Mouse (Mus musculus) NIH3T3 (cell line): ENCODE measurements around the gene Rnf216.

Experiments
- DNase-seq: peaks from one replicate; pipeline ENCODE4 v3.0.0-alpha.2; 2012; ENCODE audit warnings: low read depth

Rnf216 gene

DNA sequence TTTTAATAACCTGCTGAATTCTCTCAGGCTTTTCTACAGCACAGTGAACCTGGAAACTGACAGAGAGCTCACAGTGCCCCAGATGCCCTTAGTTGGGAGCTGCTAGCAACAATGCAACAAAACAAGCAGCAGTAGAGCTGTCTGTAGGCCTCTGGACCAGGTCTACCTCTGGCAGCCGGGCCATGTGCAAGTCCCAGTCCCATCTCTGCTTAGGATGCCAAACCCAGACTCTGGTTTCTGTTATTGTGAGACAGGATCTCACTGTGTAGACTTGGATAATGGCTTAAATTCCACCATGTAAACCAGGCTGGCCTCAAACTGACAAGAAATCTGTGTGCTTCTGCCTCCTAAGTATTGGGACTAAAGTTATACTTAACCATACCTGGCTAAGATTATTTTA, 11.2 kb downstream of the Rnf216 start:
- DNase-seq: no peak

DNA sequence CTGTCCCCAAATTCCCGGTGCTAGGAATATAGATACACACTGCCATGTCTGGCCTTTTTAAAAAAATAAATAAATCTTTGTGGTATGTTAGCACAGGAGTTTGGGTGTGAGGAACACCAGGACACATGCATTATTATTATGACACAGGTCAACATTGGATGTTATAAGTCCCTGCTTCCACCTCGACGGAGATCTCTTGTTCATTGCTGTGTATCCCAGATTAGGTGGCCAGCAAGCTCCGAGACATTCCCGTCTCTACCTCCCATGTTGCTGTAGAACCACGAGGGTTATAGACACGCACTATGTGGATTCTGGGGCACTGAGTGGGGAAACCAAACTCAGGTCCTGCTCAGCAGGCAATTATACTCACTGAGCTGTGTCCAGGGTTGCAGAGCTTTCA, 17.5 kb downstream of the Rnf216 start:
- no peak for DNase-seq

DNA sequence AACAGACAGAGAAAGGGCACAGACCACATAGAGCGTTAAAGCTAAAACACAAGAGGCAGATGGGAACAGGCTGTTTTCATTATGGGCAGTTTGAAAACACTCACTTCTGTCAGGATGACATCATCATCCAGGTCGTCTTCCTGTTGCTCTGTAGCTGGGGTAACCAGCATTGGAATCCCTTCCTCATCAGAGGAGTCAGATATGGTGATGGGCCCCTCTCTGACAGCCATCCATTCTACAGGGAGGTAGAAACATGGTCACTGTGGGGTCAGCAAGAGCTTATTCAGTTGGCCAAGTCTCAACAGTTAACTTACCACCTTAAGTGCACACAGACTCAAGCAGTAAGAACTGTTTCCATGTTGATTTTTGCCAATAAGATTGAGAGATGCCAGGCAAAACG, 19.9 kb downstream of the Rnf216 start:
- peak; percentile 43 for DNase-seq

DNA sequence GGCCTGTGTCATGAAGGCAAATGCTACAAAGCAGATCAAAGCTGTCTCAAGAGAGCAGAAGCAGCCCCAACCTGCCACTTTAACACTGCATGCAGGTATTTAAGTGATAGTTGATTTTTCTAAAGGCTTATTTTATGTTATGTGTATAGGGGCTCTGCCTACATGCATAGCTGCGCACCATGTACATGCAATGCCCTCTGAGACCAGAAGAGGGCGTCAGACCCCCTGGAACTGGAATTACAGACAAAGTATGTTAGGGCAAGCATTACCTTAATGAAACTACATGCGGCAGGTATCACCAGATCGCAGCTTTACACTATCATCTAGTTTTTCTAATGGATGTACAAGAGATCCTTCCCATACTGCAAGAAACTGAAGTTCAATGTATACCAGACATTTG, 27.9 kb downstream of the Rnf216 start:
- peak; percentile 61 for DNase-seq

DNA sequence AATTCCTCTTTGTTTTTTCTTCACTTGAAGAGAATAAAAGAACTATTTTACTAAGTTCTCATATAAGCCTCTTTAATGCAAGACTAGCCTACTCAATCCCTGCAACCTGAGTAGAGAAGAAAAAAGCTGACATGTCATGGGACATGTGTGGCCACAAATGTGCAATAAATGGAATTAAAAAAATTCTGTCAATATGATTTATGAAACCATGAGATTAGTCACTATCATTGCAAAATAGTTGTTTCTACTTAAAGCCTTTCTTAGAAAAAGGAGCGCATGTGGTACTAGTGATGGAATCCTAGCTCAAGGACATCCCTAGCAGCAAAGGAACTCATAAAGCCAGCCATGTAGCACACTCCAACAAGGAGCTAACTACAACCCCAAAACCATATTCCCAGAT, 33.0 kb downstream of the Rnf216 start:
- peak; percentile 54 for DNase-seq

DNA sequence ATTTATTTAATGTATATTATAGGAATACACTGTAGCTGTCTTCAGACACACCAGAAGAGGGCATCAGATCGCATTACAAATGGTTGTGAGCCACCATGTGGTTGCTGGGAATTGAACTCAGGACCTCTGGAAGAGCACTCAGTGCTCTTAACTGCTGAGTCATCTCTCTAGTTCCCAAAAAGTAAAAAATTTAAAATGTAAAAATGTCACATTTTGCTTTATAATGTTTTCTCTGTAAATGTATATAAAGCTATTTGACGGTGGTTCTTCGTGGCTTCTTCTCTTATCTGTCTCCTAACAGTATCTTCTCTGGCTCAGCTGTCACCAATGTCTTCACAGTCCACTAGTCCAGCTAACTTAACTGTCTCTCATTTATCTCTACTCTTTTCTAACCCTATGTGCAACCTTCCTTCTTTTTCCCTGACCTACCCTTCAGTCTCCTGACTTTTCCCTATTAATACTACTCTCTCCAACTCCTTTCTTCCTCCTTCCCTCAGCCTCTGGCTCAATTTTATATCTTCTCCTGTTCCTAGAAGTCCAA, 36.1 kb downstream of the Rnf216 start:
- DNase-seq: no peak

DNA sequence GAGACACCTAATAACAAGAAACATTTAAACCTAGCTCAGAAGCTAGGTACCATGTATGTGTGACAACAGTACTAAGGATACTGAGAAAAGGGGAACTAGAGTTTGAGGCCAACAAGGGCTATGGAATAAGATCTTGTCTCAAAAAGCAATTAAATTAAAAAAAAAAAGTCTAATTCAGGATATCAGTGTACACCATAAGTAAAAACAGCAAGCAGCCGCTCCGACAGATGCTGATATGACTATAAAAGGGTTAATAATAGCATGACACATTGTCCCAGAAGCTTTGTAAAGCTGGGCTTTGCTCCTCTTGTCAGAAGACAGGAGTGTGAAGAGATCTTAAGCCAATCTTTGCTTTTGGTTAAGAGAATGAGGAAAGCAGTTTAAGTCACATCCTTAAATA, 36.8 kb downstream of the Rnf216 start:
- DNase-seq: no peak

DNA sequence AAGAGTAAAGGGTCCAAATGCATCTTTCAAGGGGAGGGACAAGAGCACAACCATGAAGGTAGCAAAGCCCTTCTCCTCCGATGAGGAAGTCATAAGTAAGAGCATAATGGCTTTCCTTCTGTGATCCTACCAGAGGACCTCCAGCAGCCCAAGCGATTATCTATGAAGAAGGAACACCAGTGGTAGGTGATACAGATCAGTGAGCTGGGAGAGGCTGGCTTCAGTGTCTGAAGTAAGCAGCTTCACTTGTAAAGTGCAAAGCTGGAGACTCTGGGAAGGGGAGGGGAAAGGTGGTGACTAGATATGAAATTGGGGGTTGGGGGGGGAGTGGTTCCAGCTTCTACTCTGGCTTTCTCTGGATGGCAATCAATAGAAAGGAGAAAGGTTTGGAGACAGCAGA, 43.7 kb downstream of the Rnf216 start:
- no peak for DNase-seq

DNA sequence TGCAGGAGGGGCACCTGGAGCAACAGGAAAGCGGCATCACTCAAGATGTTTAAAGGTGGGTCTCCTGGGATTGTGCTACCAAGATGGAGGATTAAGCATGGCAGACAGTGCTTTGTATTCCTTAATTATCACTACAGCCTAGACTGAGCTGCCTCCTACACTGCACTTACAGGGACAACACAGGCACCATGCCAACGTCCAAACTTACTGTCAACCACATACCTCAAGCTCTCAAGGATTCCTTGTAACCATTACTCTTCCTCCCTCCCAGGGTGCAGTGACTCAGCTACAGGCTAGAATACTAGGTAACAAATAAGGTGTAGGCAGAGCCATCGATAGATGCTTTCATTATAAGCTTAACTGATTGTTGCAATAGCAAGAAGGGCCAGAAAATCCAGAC, 44.4 kb downstream of the Rnf216 start:
- no peak for DNase-seq

DNA sequence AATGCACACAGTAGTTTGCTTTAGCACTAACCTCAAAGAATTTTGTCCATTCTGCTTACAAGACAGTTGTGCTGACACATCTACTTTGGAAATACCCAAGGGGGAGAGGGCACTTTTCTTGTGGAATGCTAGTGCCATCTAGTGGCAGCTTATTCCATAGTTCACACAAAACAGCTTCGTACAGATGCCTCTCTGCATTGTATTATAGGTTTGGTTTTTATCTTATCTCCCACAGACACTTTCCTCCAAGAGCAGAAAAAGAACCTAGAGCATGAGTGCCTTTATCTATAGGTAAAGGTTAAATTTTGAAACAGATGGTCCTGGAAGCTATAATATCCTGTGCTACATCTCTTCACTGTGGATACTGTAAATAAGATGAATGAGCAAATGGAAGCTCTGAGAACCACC, 46.2 kb downstream of the Rnf216 start:
- DNase-seq: peak; percentile 93

DNA sequence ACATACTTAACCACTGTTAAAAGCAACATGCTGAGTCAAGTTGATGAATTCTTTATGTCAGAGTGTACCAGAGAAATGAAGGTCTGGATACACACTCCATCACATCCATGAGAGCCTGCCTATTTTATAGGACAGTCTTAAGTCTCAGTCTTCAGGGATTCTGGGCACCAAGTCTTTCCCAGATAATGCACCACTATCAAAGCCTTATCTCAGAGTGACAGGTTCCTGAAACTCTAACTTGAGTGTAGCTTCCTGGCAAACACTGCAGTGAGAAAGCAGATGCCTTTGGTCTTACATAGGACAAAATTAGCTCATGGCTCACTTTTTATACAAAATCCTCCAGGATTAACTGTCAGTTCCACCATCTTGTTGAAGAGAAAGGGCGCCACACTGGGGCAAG, 46.7 kb downstream of the Rnf216 start:
- no peak for DNase-seq

DNA sequence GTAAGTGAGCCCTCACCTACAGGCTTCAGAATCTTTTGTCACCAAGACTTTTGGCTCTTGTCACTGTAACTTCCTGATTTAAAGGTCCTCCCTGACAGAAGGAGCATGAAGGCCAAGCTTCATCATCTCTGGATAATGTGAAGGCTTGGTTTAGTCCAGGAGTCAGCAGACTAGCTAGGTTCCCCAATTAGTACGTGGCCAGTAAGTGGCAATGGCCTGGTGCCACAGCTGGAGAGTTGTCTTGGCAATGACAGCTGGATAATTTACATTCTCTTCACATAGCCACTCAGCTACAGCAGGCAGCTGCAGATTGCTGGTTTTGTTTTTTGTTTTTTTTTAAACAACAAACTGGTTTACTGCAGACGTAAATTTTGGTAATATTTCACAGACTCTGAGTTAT, 47.6 kb downstream of the Rnf216 start:
- DNase-seq: no peak

DNA sequence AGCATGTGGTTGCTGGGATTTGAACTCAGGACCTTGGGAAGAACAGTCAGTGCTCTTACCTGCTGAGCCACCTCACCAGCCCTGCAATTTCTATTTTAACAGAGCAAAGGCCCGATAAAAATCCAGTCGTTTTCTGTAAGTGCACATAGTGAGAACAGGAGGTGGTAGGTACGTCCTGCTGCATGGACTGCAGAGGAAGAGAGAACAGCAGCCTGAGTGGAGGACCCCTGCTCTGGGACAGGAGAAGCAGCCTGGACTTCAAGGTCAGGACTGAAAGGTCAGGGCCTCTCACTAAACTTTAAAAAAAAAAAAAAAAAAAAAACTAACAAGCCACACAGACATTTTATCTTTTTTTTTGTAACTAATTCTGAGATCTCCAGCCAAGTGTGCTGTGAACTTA, 50.5 kb downstream of the Rnf216 start:
- no peak for DNase-seq

DNA sequence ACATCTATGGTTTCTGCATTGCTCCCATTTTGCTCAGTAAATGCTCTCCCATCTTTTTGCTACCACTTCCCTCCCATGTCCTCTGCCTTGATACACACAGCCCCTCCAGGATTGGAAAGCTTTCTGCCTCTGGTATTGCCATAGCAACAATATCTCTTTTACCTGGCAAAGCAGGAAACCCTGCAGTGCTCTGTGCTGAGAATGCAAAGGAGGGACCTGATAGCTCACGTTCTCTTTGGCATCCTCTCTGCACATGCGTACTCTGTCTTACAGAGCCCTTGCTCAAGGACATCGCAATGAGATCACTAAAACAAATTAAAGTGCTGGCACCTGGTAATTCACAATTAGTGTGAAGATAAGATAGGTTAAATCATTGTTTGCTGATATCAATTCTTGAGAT, 51.3 kb downstream of the Rnf216 start:
- no peak for DNase-seq

DNA sequence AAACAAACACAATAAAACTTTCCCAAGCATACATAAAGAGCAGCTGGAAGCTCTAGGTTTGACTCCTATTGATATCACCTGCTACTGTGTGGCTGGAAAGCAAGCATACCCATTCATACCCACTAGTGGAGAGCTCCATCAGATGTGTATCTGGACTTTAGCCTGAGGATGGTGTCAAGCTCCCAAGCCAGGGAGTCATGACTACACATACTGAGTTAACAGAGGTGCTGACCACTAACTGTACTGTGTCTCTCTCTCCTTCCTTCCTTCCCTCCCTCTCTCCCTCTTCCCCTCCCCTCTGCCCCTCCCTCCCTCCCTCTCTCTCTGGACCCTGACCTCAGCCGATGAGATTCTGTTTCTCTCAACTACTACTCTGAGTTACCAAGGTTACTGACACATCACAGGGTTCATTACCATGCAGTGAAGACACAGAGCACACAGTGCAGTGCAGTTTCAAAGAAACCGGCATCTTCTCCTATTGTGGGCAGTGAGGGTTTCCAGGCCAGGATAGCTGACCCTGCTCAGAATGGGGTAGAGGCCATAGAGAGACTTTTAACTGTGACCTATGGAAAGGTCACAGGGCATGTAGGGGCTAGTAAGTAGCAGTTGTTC, 51.9 kb downstream of the Rnf216 start:
- no peak for DNase-seq

DNA sequence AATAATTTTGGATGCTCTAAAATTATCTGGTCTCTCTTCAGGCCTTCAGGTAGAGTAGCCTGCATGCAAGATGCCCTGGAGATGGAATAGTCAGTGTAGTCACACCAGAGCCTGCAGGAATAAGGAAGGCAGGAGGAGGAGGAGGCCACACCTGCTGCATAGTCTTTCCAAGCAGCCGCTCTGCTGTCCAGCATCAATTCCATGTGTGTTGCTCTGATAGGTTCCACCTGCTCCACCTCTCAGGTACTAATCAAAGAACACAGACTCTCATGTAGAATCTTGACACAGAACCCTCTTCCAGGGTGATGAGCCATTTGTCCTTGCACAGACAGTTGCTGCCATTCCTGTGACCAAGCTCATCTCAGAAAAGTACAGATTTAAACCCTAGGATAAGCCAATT, 52.8 kb downstream of the Rnf216 start:
- DNase-seq: no peak

DNA sequence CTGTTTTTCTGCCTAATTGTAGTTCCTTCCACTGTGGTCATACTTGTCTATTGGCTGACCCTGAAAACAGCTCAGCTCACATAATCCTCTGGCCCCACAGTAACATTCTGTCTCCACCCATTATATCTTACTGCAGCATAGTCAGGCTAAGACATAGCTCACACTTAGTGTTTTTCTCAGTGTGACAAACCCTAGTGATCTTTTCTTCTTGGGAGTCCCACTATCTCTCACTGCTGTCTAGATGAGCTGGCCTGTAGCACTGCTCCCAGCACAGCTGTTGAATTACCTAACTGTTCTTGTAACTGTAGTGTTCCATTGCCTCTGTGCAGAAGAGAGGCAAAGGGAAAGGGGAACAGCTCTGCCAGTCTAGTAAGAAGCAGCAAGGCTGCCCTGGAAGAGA, 53.6 kb downstream of the Rnf216 start:
- DNase-seq: no peak

DNA sequence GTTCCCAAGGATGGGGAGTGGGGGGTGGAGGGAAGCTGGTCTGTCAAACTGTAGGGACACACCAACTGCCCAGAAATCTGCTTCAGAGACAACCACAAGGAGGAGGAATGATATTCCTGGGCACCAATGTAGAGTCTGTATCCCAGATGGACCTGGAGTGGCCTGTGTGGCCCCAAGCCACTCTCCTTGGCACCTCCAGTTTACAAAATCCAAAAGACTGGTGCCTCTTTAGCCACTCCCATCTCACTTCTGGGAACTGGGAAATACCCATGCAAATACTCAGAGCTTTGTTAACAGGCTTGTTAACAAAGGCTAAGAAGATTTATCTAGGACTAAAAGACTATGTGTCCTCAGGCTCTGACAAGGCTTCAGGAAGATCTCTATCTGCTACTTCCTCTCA, 54.1 kb downstream of the Rnf216 start:
- DNase-seq: peak; percentile 27

DNA sequence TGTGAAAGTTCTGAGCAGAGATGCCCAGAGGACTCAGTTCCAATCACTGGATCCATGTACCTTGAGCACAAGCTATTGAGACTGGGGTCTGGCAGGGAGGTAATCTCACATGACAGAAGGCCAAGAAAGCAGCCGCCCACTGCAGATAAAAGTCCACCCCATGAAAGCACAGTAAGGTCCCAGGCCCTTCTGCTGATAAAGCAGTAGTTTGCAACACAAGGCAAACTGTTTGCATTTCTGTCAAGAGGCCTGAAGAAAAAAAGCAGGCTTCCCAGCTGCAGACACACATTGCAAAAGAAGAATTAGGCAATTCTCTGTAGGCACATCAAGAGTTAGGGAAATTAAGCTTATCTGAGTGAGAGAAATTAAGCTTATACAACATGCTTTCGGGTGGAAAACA, 54.6 kb downstream of the Rnf216 start:
- peak; percentile 51 for DNase-seq

DNA sequence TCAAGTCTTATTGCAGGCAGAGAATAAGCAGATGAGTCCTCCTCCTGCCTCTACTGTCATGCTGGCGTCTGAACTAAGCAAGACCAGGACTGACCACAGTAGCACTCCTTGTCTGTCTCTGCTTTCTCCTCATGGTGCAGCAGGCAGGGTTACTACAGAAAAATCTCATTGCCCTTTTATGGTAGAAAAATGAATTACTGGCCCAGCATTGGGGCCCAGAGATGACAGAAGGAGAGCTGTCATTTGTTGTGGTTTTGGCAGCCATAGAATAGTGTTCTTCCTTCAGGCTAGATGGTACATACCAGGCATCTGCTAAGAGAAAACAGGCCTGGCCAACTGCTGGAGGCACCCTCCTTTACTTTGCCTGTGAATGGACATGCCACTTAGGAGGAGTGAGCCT, 55.0 kb downstream of the Rnf216 start:
- DNase-seq: peak; percentile 58

DNA sequence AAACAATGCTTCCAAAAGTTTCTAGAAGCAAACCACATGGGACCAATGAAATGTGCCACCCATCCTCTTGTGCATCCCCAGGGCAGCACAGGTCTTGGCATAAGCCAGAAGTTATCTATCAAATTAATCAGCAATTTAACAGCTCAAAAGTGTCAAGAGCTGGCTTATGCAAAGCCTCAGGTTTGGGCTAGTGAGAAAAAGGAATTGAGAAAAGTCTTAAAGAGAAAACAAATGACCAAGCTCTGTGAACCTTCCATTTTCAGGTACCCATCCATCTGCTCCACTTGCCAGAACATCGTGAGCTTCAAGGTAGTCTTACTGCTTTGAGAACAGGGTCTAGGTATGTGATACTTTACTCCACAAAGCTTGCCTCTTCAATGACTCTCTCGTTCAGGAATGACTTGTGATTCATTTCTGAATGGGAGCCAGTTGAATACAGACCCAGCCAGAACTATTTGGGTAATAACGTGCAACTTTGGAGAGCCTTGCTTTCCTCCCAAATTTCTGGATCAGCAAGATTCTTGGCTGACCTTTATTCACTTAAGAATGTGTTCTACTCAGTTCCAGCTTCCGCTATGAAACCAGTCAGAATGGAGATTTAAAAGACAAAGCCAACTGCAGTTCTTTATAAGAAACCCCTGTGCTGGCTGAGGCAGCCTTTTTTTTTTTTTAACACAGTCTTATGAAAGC, 56.5 kb downstream of the Rnf216 start:
- DNase-seq: peak; percentile 94

DNA sequence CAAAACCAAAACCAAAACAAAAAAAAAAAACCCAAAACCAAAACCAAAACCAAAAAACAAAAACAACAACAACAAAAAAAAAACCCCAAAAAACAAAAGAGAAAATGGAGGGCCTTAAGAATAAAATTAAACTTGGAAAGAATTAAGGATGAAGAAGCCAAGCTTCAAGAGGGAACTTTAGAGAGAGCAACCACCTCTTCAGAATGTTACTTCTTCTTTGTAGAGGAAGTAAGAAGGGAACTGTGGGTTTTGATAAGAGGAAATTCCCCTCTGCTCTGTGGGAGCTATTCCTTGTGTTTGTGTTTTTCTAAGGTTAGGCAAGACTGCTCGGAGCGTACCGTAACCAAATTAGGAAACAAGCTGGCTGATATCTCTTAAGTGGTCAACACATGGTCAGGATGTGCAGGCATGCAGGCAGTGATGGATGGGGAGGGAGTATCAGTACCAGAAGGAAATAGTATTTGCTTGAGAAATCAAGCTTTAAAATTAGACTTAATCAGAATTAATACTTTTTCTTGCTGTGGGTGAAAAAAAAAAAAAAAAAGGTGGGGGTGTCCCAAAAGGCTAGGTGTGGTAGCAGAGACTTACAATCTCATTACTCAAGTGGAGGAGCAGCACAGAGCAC, 57.2 kb downstream of the Rnf216 start:
- DNase-seq: peak; percentile 73

DNA sequence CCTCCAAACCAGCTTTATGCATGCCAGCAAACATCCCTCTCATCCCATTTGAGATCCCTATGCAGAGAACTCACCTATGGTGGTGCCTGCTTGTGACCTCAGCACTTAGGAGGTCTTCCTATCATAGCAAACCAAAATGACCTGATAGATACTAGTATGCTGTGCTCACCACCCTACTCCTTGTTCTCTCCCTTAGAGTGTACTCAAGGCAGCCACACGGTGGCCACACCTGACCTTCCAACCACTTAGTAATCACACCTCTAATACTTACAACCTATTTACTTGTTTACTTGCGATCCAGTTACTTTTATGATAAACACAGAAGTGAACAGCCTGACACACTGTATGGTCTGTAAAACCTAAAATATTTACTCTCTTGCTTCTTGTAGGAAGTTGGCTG, 58.1 kb downstream of the Rnf216 start:
- DNase-seq: no peak
